Mouse (Mus musculus) ZHBTc4 (cell line): ENCODE measurements around the gene Actr6.

Experiments
- DNase-seq: peaks from one replicate; pipeline ENCODE4 v3.0.0-alpha.2; 2011; ENCODE audit warnings: low read depth, low spot score

Actr6 gene

GRCm38 (mm10) chr10:89732001-89732794 lies at the start of gene Actr6:
Gene Actr6 (minus strand): TSS chr10:89732295.
- DNase-seq, result peak; percentile 97

GRCm38 (mm10) chr10:89776029-89776428 lies 43.9 kb upstream of the Actr6 start:
- no peak for DNase-seq

- DNase-seq, result no peak
Observed at GRCm38 (mm10) chr10:89771894-89772293, 39.8 kb upstream of the Actr6 start.

GRCm38 (mm10) chr10:89769096-89769495 lies 37.0 kb upstream of the Actr6 start:
- no peak for DNase-seq

GRCm38 (mm10) chr10:89768352-89769020 lies 36.4 kb upstream of the Actr6 start:
- no peak for DNase-seq

GRCm38 (mm10) chr10:89765790-89766714 lies 34.0 kb upstream of the Actr6 start:
- no peak for DNase-seq

- no peak for DNase-seq
Observed at GRCm38 (mm10) chr10:89764457-89765121, 32.5 kb upstream of the Actr6 start.

- DNase-seq, result no peak
Observed at GRCm38 (mm10) chr10:89760772-89761171, 28.7 kb upstream of the Actr6 start.

- no peak for DNase-seq
Observed at GRCm38 (mm10) chr10:89755231-89755630, 23.1 kb upstream of the Actr6 start.

- no peak for DNase-seq
Observed at GRCm38 (mm10) chr10:89751069-89751468, 19.0 kb upstream of the Actr6 start.

GRCm38 (mm10) chr10:89748619-89749018 lies 16.5 kb upstream of the Actr6 start:
- no peak for DNase-seq

- DNase-seq, result no peak
Observed at GRCm38 (mm10) chr10:89747911-89748310, 15.8 kb upstream of the Actr6 start.

GRCm38 (mm10) chr10:89747221-89747905 lies 15.3 kb upstream of the Actr6 start:
- no peak for DNase-seq

- DNase-seq, result no peak
Observed at GRCm38 (mm10) chr10:89746581-89746980, 14.5 kb upstream of the Actr6 start.

GRCm38 (mm10) chr10:89745666-89746020 lies 13.5 kb upstream of the Actr6 start:
- DNase-seq, result no peak

GRCm38 (mm10) chr10:89744871-89745665 lies 13.0 kb upstream of the Actr6 start, which contains the start of gene Uhrf1bp1l:
Gene Uhrf1bp1l (plus strand): TSS chr10:89744991.
- DNase-seq, result peak; percentile 96

GRCm38 (mm10) chr10:89744341-89744740 lies 12.2 kb upstream of the Actr6 start:
- DNase-seq, result no peak

GRCm38 (mm10) chr10:89743266-89743665 lies 11.2 kb upstream of the Actr6 start:
- DNase-seq, result no peak

- no peak for DNase-seq
Observed at GRCm38 (mm10) chr10:89740995-89741394, 8.9 kb upstream of the Actr6 start.

- DNase-seq, result peak; percentile 59
Observed at GRCm38 (mm10) chr10:89739703-89740102, 7.6 kb upstream of the Actr6 start.
